Mouse (Mus musculus): ENCODE results near the gene Kpna2. TPM values are rescaled to one million over a fixed set of nuclear protein-coding genes. Genes with fewer than 3 reads are reported as not detected.

Gene Kpna2
- 3.7 and 32.5 TPM in 2 replicates for polyA plus RNA-seq (2012; rRNA removed; ENCODE audit: low replicate concordance)

GRCm38 (mm10) chr11:106999151-106999948 is at the start of gene Kpna2:
Gene Kpna2, minus strand, starts transcription at chr11:106999541.

GRCm38 (mm10) chr11:107025411-107026321 is 26.3 kb upstream of the Kpna2 start, which contains the start of gene 1810010H24Rik:
Gene 1810010H24Rik, plus strand, starts transcription at chr11:107025681.

Other genes with a start within 250 kb of the Kpna2 start
- 93.5 and 182 TPM in 2 replicates for gene Pecam1, start 248.9 kb downstream of the Kpna2 start, polyA plus RNA-seq (2012; rRNA removed; ENCODE audit: low replicate concordance)
- 0.95 and 1.7 TPM in 2 replicates for gene Milr1, start 248.3 kb downstream of the Kpna2 start, polyA plus RNA-seq (2012; rRNA removed; ENCODE audit: low replicate concordance)
- gene Polg2, start 220.0 kb downstream of the Kpna2 start, polyA plus RNA-seq (2012; rRNA removed; ENCODE audit: low replicate concordance), result 5.1 and 8.1 TPM in 2 replicates
- gene Ddx5, start 210.4 kb downstream of the Kpna2 start, polyA plus RNA-seq (2012; rRNA removed; ENCODE audit: low replicate concordance), result 280 and 376 TPM in 2 replicates
- gene Cep95, start 210.3 kb downstream of the Kpna2 start, polyA plus RNA-seq (2012; rRNA removed; ENCODE audit: low replicate concordance), result 3.7 and 5.3 TPM in 2 replicates
- gene Smurf2, start 78.8 kb downstream of the Kpna2 start, polyA plus RNA-seq (2012; rRNA removed; ENCODE audit: low replicate concordance), result 10.5 and 15.5 TPM in 2 replicates
- gene 1810010H24Rik, start 26.1 kb upstream of the Kpna2 start, polyA plus RNA-seq (2012; rRNA removed; ENCODE audit: low replicate concordance), result 5.1 and 5.3 TPM in 2 replicates
- gene Bptf, start 132.6 kb upstream of the Kpna2 start, polyA plus RNA-seq (2012; rRNA removed; ENCODE audit: low replicate concordance), result 18.1 and 30.3 TPM in 2 replicates
- 7.6 and 14.8 TPM in 2 replicates for gene Nol11, start 189.8 kb upstream of the Kpna2 start, polyA plus RNA-seq (2012; rRNA removed; ENCODE audit: low replicate concordance)